Mouse (Mus musculus) adrenal gland, postnatal 10 days (tissue): ENCODE measurements at regions not wholly inside any gene's neighbourhood (a gene's known extent, or its start where the extent isn't known, plus 50 kb on each side); places are given as distances from the start of the nearest gene placed in this dataset.

ENCODE experiments used
- DNase-seq: peaks from one replicate; pipeline ENCODE4 v3.0.0; 2021; ENCODE audit warnings: mixed read lengths

- no peak for DNase-seq
These were observed 234.4 kb upstream of the Zeb2 start for GRCm38 (mm10) chr2:45351529-45352133.

- DNase-seq = no peak
These were observed 229.2 kb upstream of the Zeb2 start for GRCm38 (mm10) chr2:45346358-45346757.

- no peak for DNase-seq
These were observed 222.7 kb upstream of the Zeb2 start for GRCm38 (mm10) chr2:45339866-45340265.

GRCm38 (mm10) chr2:45338809-45339208, 221.6 kb upstream of the Zeb2 start:
- DNase-seq = no peak

- DNase-seq = peak; percentile 11
These were observed 199.9 kb upstream of the Zeb2 start for GRCm38 (mm10) chr2:45316945-45317565.

GRCm38 (mm10) chr2:45287530-45288009, 170.4 kb upstream of the Zeb2 start:
- DNase-seq = no peak

GRCm38 (mm10) chr2:45283811-45284210, 166.6 kb upstream of the Zeb2 start:
- no peak for DNase-seq

- peak; percentile 32 for DNase-seq
These were observed 162.3 kb upstream of the Zeb2 start for GRCm38 (mm10) chr2:45279490-45279889.

- DNase-seq = no peak
These were observed 160.4 kb upstream of the Zeb2 start for GRCm38 (mm10) chr2:45277602-45278001.

- no peak for DNase-seq
These were observed 159.5 kb upstream of the Zeb2 start for GRCm38 (mm10) chr2:45276703-45277102.

GRCm38 (mm10) chr2:45270035-45270434, 152.8 kb upstream of the Zeb2 start:
- DNase-seq = no peak

GRCm38 (mm10) chr2:45265819-45266218, 148.6 kb upstream of the Zeb2 start:
- no peak for DNase-seq

GRCm38 (mm10) chr2:45261949-45262348, 144.8 kb upstream of the Zeb2 start:
- no peak for DNase-seq

GRCm38 (mm10) chr2:45258897-45259296, 141.7 kb upstream of the Zeb2 start:
- DNase-seq = no peak

GRCm38 (mm10) chr2:45256373-45256772, 139.2 kb upstream of the Zeb2 start:
- DNase-seq = no peak

GRCm38 (mm10) chr2:45253936-45254335, 136.7 kb upstream of the Zeb2 start:
- DNase-seq = no peak

GRCm38 (mm10) chr2:45252321-45252720, 135.1 kb upstream of the Zeb2 start:
- no peak for DNase-seq

GRCm38 (mm10) chr2:45249658-45250057, 132.5 kb upstream of the Zeb2 start:
- no peak for DNase-seq

- DNase-seq = no peak
These were observed 129.1 kb upstream of the Zeb2 start for GRCm38 (mm10) chr2:45246061-45246945.

GRCm38 (mm10) chr2:45245506-45245905, 128.3 kb upstream of the Zeb2 start:
- DNase-seq = no peak

- no peak for DNase-seq
These were observed 127.3 kb upstream of the Zeb2 start for GRCm38 (mm10) chr2:45244491-45244890.

- no peak for DNase-seq
These were observed 122.5 kb upstream of the Zeb2 start for GRCm38 (mm10) chr2:45239501-45240292.
